Mouse (Mus musculus) testis, adult 2 months (tissue): ENCODE results near the gene Slc4a2. TPM values are rescaled to one million over a fixed set of nuclear protein-coding genes. Genes with fewer than 3 reads are reported as not detected.

Experiments
- H3K27ac ChIP-seq: fragments of 200-500 bp; 2 replicates; pipeline ENCODE4 v1.5.1; 2012; ENCODE audit warnings: low read depth, low read length; ENCODE audit not compliant: control insufficient read depth, insufficient read depth
- H3K27me3 ChIP-seq: fragments of 200-500 bp; 2 replicates; pipeline ENCODE4 v1.6.1; 2012; ENCODE audit warnings: mild to moderate bottlenecking, low read length, moderate library complexity; ENCODE audit not compliant: control insufficient read depth, insufficient read depth
- H3K36me3 ChIP-seq: fragments of 200-500 bp; 2 replicates; pipeline ENCODE4 v1.6.1; 2012; ENCODE audit warnings: mild to moderate bottlenecking, low read length; ENCODE audit not compliant: control insufficient read depth, insufficient read depth
- H3K4me1 ChIP-seq: fragments of 200-500 bp; 2 replicates; pipeline ENCODE4 v1.6.1; 2012; ENCODE audit warnings: low read length; ENCODE audit not compliant: control insufficient read depth, insufficient read depth
- H3K4me3 ChIP-seq: fragments of 200-500 bp; 2 replicates; pipeline ENCODE4 v1.5.1; 2012; ENCODE audit warnings: low read depth, mild to moderate bottlenecking, low read length, moderate library complexity, mixed read lengths; ENCODE audit not compliant: control insufficient read depth
- CTCF ChIP-seq: fragments of 200-500 bp; IDR thresholded peaks from 2 replicates; pipeline ENCODE4 v1.5.1; 2012; ENCODE audit warnings: low read depth, mild to moderate bottlenecking, inconsistent platforms, low read length, moderate library complexity; ENCODE audit not compliant: control insufficient read depth, insufficient read depth, insufficient replicate concordance
- POLR2A ChIP-seq: fragments of 200-500 bp; IDR thresholded peaks from 2 replicates; pipeline ENCODE4 v1.6.1; 2012; ENCODE audit warnings: low read depth, mild to moderate bottlenecking, inconsistent platforms, low read length, moderate library complexity; ENCODE audit not compliant: control insufficient read depth
- polyA plus RNA-seq: library from polyadenylated mRNA; depleted of rRNA; stranded (reverse); fragments of >200 nt; gene quantifications from 2 replicates; pipeline ENCODE4 v1.2.3, GENCODE M21; 2012; rRNA removed

The Slc4a2 gene
- 46.4 and 46.9 TPM in 2 replicates for polyA plus RNA-seq

DNA sequence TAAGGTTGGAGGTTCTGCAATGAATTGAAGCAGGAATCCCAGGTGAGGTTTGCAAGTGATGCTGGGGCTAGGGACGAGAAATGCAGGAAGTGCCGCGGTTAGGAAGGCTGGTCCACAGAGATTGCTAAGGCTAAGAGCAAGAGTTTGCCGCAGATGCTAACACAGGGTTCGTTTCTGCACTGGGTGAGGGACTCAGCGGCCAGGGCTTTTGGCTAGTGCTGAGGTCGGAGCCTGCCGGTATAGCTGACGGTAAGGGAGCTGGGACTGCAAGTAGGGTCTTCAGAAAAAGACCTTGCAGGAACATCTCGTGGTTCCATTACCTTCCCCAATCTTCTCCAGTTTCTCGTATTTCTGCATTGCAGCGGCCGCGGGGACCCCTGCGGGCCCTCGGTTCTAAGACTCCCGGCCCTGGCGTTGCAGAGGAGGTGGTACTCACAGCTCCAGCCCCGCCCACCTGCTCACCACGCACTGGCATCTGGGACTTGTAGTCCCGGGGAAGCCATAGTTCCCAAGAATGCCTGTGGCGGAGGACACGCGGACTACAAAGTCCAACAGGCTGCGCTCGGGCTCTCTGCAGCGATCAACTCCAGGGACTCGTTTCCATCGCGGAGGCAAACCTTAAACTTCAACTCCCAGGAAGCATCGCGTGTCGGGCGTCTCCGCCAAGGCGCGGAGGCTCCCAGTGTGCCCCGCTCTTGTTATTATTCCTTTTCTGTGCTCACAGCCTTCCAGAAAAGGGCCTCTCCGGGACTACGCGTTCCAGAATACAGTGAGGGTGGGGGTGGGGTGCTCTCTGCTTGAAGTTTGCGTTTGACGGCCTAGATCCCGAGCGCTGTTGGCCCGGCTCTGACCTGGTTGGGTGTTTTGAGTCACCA, at the start of gene Slc4a2, which contains the start of gene Cdk5:
Slc4a2 (plus strand) TSS at position 709 of the 875 bp plus-strand sequence.
Cdk5 (minus strand) TSS at position 402 of the 875 bp plus-strand sequence.
- peaks cover 22% of the 10 kb centered on the region for H3K4me1 ChIP-seq
- peak within 1 kb of the TSS; percentile 92 for H3K4me3 ChIP-seq
- no peaks in the 10 kb centered on the region for H3K27me3 ChIP-seq
- TF ChIP-seq CTCF (no peak), POLR2A (peak; percentile 56)
- H3K27ac ChIP-seq = peak within 1 kb of the TSS; percentile 95
- H3K36me3 ChIP-seq = no peaks in the 10 kb centered on the region

- H3K4me3 ChIP-seq = no peak overlapping the region
- H3K4me1 ChIP-seq = no peaks in the 10 kb centered on the region
- H3K27ac ChIP-seq = no peak overlapping the region
- no peaks in the 10 kb centered on the region for H3K27me3 ChIP-seq
- no peak for TF ChIP-seq CTCF
- TF ChIP-seq POLR2A = no peak
- no peaks in the 10 kb centered on the region for H3K36me3 ChIP-seq
Measured at GRCm38 (mm10) chr5:24374216-24374615, 49.4 kb upstream of the Slc4a2 start.

DNA sequence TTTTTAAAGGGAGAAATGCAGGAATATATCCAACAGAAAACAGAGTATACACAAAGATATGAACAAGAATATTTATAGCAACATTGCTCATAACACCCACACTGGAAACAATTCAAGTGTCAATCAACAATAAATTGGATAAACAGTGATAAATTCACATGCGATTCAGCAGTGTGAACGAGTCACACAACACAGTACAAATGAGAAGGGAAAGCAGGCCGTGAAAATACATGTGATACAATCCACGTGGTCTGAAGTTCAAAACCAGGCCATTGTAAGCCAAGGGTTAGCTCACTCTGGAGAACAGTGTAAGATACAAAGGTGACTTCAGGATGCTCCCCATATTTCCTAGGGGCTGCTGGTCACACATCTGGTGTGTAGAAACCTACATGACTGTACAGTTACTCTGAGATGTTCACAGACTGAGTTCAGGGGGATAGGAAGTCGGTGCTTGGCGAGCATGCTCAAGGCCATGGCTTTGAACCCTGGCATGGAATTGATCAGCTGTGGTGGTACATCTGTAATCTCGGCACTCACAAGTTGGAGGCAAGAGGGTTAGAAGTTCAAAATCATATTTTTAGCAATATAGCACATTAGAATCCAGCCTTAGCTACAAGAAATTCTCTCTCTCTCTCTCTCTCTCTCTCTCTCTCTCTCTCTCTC, 48.8 kb upstream of the Slc4a2 start:
- Histone ChIP-seq H3K36me3 (no peaks in the 10 kb centered on the region), H3K4me3 (no peak overlapping the region), H3K27me3 (no peaks in the 10 kb centered on the region), H3K27ac (no peak overlapping the region), H3K4me1 (peaks cover 3% of the 10 kb centered on the region)
- TF ChIP-seq CTCF (no peak), POLR2A (no peak)

DNA sequence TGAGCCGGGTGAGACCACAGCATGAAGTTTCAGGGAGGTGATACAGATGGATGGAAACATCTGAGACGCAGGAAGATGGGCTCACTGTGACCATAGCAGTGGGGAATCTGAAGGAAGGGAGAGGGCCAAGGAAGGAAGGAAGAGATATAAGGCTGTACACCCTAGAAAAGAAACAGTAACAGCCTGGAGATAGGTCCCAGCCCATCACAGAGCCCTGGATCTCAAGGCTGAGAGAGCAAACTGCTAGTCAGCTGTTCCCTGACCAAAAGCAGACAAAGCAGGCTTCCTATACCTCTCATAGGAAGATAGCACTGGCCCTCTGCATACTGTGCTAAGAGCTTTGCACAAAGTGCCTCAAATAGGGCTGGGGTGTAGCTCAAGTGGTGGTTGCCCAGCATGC, 44.9 kb upstream of the Slc4a2 start:
- H3K27me3 ChIP-seq = no peaks in the 10 kb centered on the region
- H3K27ac ChIP-seq = no peak overlapping the region

GRCm38 (mm10) chr5:24379501-24379900, 44.1 kb upstream of the Slc4a2 start:
- peaks cover 11% of the 10 kb centered on the region for H3K4me1 ChIP-seq
- H3K4me3 ChIP-seq = no peak overlapping the region
- TF ChIP-seq CTCF (no peak), POLR2A (no peak)
- H3K36me3 ChIP-seq = no peaks in the 10 kb centered on the region
- no peak overlapping the region for H3K27ac ChIP-seq
- H3K27me3 ChIP-seq = no peaks in the 10 kb centered on the region

More for the DNA sequence above, 44.9 kb upstream of the Slc4a2 start:
- Histone ChIP-seq H3K36me3 (no peaks in the 10 kb centered on the region), H3K4me1 (peaks cover 11% of the 10 kb centered on the region), H3K4me3 (no peak overlapping the region)
- TF ChIP-seq POLR2A (no peak), CTCF (no peak)

GRCm38 (mm10) chr5:24380499-24380898, 43.1 kb upstream of the Slc4a2 start:
- Histone ChIP-seq H3K4me3 (peak overlapping the region; percentile 44), H3K27ac (no peak overlapping the region), H3K4me1 (peaks cover 11% of the 10 kb centered on the region), H3K27me3 (no peaks in the 10 kb centered on the region), H3K36me3 (no peaks in the 10 kb centered on the region)
- TF ChIP-seq POLR2A = no peak
- no peak for TF ChIP-seq CTCF

DNA sequence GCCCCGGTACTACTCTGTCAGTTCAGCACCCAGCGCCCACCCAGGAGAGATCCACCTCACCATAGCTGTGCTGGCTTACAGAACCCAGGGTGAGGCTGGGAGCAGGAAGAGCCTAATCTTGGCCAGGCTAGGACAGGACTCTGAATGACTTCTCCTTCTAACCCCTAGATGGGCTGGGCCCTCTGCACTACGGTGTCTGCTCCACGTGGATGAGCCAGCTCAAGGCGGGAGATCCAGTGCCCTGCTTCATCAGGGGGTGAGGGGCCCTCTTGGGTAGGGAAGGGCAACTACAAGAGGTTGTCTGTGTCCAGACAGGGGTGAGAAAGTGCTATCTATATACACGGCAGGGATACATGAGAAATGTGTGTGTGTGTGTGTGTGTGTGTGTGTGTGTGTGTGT, 42.2 kb upstream of the Slc4a2 start:
- Histone ChIP-seq H3K4me3 (peak overlapping the region; percentile 44), H3K27me3 (no peaks in the 10 kb centered on the region), H3K4me1 (peaks cover 11% of the 10 kb centered on the region), H3K36me3 (no peaks in the 10 kb centered on the region), H3K27ac (no peak overlapping the region)
- TF ChIP-seq POLR2A (no peak), CTCF (no peak)
